8 mouse cellular contexts compared by ENCODE assay signal in genomic region chr4:53878542-53879417, GRCm38 (mm10). TPM values are rescaled to one million over a fixed set of nuclear protein-coding genes. Genes with fewer than 3 reads are reported as not detected.
A peak's percentile ranks its signal among the peaks of the same experiment; 100 is the strongest.
DNase-seq lines count a peak whose midpoint lies in the region; ATAC-seq lines count a peak whose summit lies in the region.

No protein-coding gene starts in this region.

- peak; percentile 21 for DNase-seq in adrenal gland, adult 2 months
- no peak for DNase-seq in adrenal gland, adult 18-20 months (ENCODE audit: low spot score in 2 of 2)
- peak; percentile 18 for DNase-seq in right cerebral cortex, postnatal 4 days
- DNase-seq in right cerebral cortex, postnatal 25 days = no peak
- DNase-seq in limb, embryonic 11.5 days (ENCODE audit: low spot score) = peak; percentile 55

- 39% methylated on average over 24 of the region's 24 CpGs for WGBS in limb, embryonic 11.5 days
- 26% methylated on average over 24 of the region's 24 CpGs for WGBS in stomach, embryonic 16.5 days

- no peak overlapping the region for H3K4me3 ChIP-seq in limb, embryonic 11.5 days (ENCODE audit: low read depth, low read length)
- H3K4me3 ChIP-seq in stomach, embryonic 16.5 days (replicated peaks; ENCODE audit: low read length) = peak overlapping the region; percentile 26

- no peak overlapping the region for H3K9ac ChIP-seq in limb, embryonic 11.5 days (ENCODE audit: low read length)
- H3K9ac ChIP-seq in stomach, embryonic 16.5 days (ENCODE audit: low read length) = peak overlapping the region; percentile 28

- no peaks in the 10 kb centered on the region for H3K27me3 ChIP-seq in limb, embryonic 11.5 days (ENCODE audit: control insufficient read depth, insufficient read depth, low read length)
- no peaks in the 10 kb centered on the region for H3K27me3 ChIP-seq in stomach, embryonic 16.5 days (ENCODE audit: control insufficient read depth, insufficient read depth, low read length)

- peak overlapping the region; percentile 37 for H3K4me2 ChIP-seq in limb, embryonic 11.5 days (ENCODE audit: low read depth, severe bottlenecking)
- peak overlapping the region; percentile 49 for H3K4me2 ChIP-seq in stomach, embryonic 16.5 days (ENCODE audit: low read depth, low read length)

- peaks cover 4% of the 10 kb centered on the region; the same call in 1 of the 2 replicates for H3K4me1 ChIP-seq in limb, embryonic 11.5 days (ENCODE audit: control insufficient read depth, insufficient read depth, low read length)
- H3K4me1 ChIP-seq in stomach, embryonic 16.5 days (ENCODE audit: control insufficient read depth, insufficient read depth, low read length) = peaks cover 8% of the 10 kb centered on the region

- 0 out of 2 replicates have a peak, but pooled peaks have one; percentile 17 for ATAC-seq in limb, embryonic 11.5 days (ENCODE audit: insufficient number of reproducible peaks, low FRiP score, low TSS enrichment, low read depth)
- ATAC-seq in stomach, embryonic 16.5 days (ENCODE audit: insufficient read depth, low FRiP score) = no peak
- no peak for ATAC-seq in activated CD4-positive, CD25-positive, alpha-beta regulatory T cell, adult 4 months
- no peak for ATAC-seq in inflammation-experienced regulatory T-cells, adult 6 months

- H3K27ac ChIP-seq in limb, embryonic 11.5 days (replicated peaks; ENCODE audit: low read depth, low read length) = no peak overlapping the region
- H3K27ac ChIP-seq in stomach, embryonic 16.5 days (ENCODE audit: low read length) = no peak overlapping the region

- no peaks in the 10 kb centered on the region for H3K9me3 ChIP-seq in limb, embryonic 11.5 days (ENCODE audit: control insufficient read depth, low read length)
- H3K9me3 ChIP-seq in stomach, embryonic 16.5 days (replicated peaks; ENCODE audit: control insufficient read depth, low read length) = no peaks in the 10 kb centered on the region

- H3K36me3 ChIP-seq in limb, embryonic 11.5 days (ENCODE audit: control insufficient read depth, insufficient read depth, low read length) = no peaks in the 10 kb centered on the region
- H3K36me3 ChIP-seq in stomach, embryonic 16.5 days (ENCODE audit: control insufficient read depth, insufficient read depth, low read length) = no peaks in the 10 kb centered on the region

RNA-seq across cellular contexts. Expression of gene Tmem38b, which starts 52.9 kb away (rescaled TPM):
- 10 to 100 TPM; 22.0 to 25.3 TPM for total RNA-seq in adrenal gland, adult 2 months (2021)
- polyA plus RNA-seq in adrenal gland, adult 2 months (2012; rRNA removed) = 3.5 and 9.5 TPM in 2 replicates
- total RNA-seq in adrenal gland, adult 18-20 months (2021) = 10 to 100 TPM; 30.2 to 34.6 TPM
- 5.1 and 5.4 TPM in 2 replicates for polyA plus RNA-seq in limb, embryonic 11.5 days (2014; fragmentation: Nextera tagmentation; extraction: Ambion mirVana)
- polyA plus RNA-seq in stomach, embryonic 16.5 days (2015; fragmentation: Nextera tagmentation; extraction: Ambion mirVana) = 10.7 and 13.8 TPM in 2 replicates
- 10 to 100 TPM; 14.8 to 19.9 TPM for polyA plus RNA-seq in activated CD4-positive, CD25-positive, alpha-beta regulatory T cell, adult 4 months (2017; shearing (Covaris generic))
- 10 to 100 TPM; 18.1 to 30.6 (median 20.1) TPM for polyA plus RNA-seq in inflammation-experienced regulatory T-cells, adult 6 months (2017; shearing (Covaris generic))

Comparison
In these comparisons a context has a peak if more than half of its experiments do, and no peak if none do; other contexts are left out.
1. DNase-seq: peak in adrenal gland, adult 2 months (single experiment), right cerebral cortex, postnatal 4 days (single experiment) and limb, embryonic 11.5 days (single experiment); none in adrenal gland, adult 18-20 months (0 of 2) and right cerebral cortex, postnatal 25 days (single experiment).